Comparison of ENCODE assay signal across 20 mouse cellular contexts in the genomic region with DNA sequence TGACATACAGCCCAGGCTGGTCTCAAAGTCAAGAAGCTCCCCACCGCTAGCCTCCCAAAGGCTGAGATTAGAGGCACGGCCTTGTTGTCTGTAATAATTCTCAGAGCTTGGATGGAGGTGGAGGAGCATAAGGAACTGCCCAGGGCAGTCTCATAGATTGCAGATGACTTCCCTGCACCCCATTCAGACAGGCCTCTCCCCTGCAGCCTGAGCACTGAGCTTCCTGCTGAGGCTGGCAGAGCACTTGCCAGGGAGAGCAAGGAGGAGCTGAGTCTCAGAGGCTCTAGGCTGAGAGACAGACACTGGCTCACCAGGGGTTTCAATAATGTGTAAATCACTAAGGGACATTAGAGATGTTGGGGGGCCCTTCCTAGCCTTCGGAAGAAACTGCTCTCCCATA.
DNase-seq lines count a peak whose midpoint lies in the region; ATAC-seq and TF ChIP-seq lines count a peak whose summit lies in the region.
"Had no signal": no experiment of that assay in that cellular context is flagged by ENCODE, and none has a peak within 500 bp of the region (broad histone marks: within the 10 kb centered on the region; RNA-seq: fewer than 3 reads in every experiment).

No protein-coding gene starts in this region.

- no peaks in the 10 kb centered on the region for H3K27me3 ChIP-seq in forebrain, embryonic 10.5 days (ENCODE audit: poor library complexity, severe bottlenecking)
- H3K27me3 ChIP-seq in forebrain, postnatal 0 days (ENCODE audit: insufficient read depth, low read length) = no peaks in the 10 kb centered on the region
- no peaks in the 10 kb centered on the region for H3K27me3 ChIP-seq in hindbrain, postnatal 0 days (ENCODE audit: insufficient read depth, low read length)
- H3K27me3 ChIP-seq in kidney, embryonic 15.5 days = no peaks in the 10 kb centered on the region

- peak overlapping the region; percentile 51; the same call in 1 of the 2 replicates for H3K27ac ChIP-seq in forebrain, embryonic 10.5 days
- H3K27ac ChIP-seq in forebrain, postnatal 0 days (ENCODE audit: low read depth, low read length) = no peak overlapping the region
- no peak overlapping the region for H3K27ac ChIP-seq in hindbrain, postnatal 0 days
- no peak overlapping the region for H3K27ac ChIP-seq in kidney, embryonic 15.5 days

- H3K4me1 ChIP-seq in forebrain, embryonic 10.5 days = peaks cover 32% of the 10 kb centered on the region
- H3K4me1 ChIP-seq in forebrain, postnatal 0 days (ENCODE audit: insufficient read depth) = no peaks in the 10 kb centered on the region
- 0 out of 2 replicates have a peak, but pooled peaks cover 8% of the 10 kb centered on the region for H3K4me1 ChIP-seq in hindbrain, postnatal 0 days (ENCODE audit: insufficient read depth, low read length)
- no peaks in the 10 kb centered on the region for H3K4me1 ChIP-seq in kidney, embryonic 15.5 days

- no peak overlapping the region for H3K9ac ChIP-seq in forebrain, postnatal 0 days
- H3K9ac ChIP-seq in hindbrain, postnatal 0 days (replicated peaks; ENCODE audit: low read length) = no peak overlapping the region
- no peak overlapping the region for H3K9ac ChIP-seq in kidney, embryonic 15.5 days

- H3K4me2 ChIP-seq in forebrain, postnatal 0 days (ENCODE audit: low read depth) = no peak overlapping the region
- no peak overlapping the region for H3K4me2 ChIP-seq in hindbrain, postnatal 0 days (ENCODE audit: low read depth, low read length)
- H3K4me2 ChIP-seq in kidney, embryonic 15.5 days = no peak overlapping the region
- H3K4me2 ChIP-seq: heart, embryonic 11.5 days had no signal

- DNase-seq in forebrain, embryonic 10.5 days (ENCODE audit: extremely low spot score, low spot score) = no peak
- no peak for DNase-seq in forebrain, postnatal 0 days
- peak; percentile 42 for DNase-seq in brain, embryonic 14.5 days (ENCODE audit: low read depth)
- no peak for DNase-seq in hindbrain, postnatal 0 days (ENCODE audit: low spot score)
- no peak for DNase-seq in natural killer cell, adult 2 months (ENCODE audit: low spot score in 2 of 2)
- no peak for DNase-seq in spleen, postnatal 10 days (ENCODE audit: low spot score in 2 of 2)
- DNase-seq: adrenal gland, postnatal 10 days; cerebellum, adult 2 months; gastrocnemius, postnatal 14 days; layer of hippocampus, postnatal 36 days; left cerebral cortex, postnatal 4 days; lung, adult 18-20 months; lung, postnatal 36 days; right cerebral cortex, adult 18-20 months; thymus, postnatal 14 days had no signal

- WGBS in forebrain, embryonic 10.5 days = 40% methylated on average over 3 of the region's 3 CpGs
- WGBS in forebrain, postnatal 0 days = 58% methylated on average over 3 of the region's 3 CpGs
- WGBS in hindbrain, postnatal 0 days = 31% methylated on average over 3 of the region's 3 CpGs
- WGBS in kidney, embryonic 15.5 days = 61% methylated on average over 3 of the region's 3 CpGs

- no peak overlapping the region for H3K4me3 ChIP-seq in forebrain, embryonic 10.5 days
- no peak overlapping the region for H3K4me3 ChIP-seq in forebrain, postnatal 0 days (ENCODE audit: low read depth, low read length)
- no peak overlapping the region for H3K4me3 ChIP-seq in hindbrain, postnatal 0 days (ENCODE audit: low read length)
- H3K4me3 ChIP-seq in kidney, embryonic 15.5 days (replicated peaks) = no peak overlapping the region
- H3K4me3 ChIP-seq: erythroblast, embryonic 14.5 days had no signal

- no peak for ATAC-seq in forebrain, postnatal 0 days
- peak; percentile 21; the same call in 1 of the 2 replicates for ATAC-seq in hindbrain, postnatal 0 days
- ATAC-seq in monocyte, adult 5-6 weeks (replicated peaks; ENCODE audit: insufficient number of reproducible peaks, low FRiP score, low TSS enrichment, poor library complexity, severe bottlenecking) = peak; percentile 43; the same call in 1 of the 2 replicates
- ATAC-seq in kidney, embryonic 15.5 days (replicated peaks; ENCODE audit: low FRiP score) = no peak
- ATAC-seq: intestine, embryonic 16.5 days had no signal

- H3K9me3 ChIP-seq in forebrain, embryonic 10.5 days = no peaks in the 10 kb centered on the region
- no peaks in the 10 kb centered on the region for H3K9me3 ChIP-seq in forebrain, postnatal 0 days (ENCODE audit: low read length)
- no peaks in the 10 kb centered on the region for H3K9me3 ChIP-seq in hindbrain, postnatal 0 days (ENCODE audit: low read length)
- no peaks in the 10 kb centered on the region for H3K9me3 ChIP-seq in kidney, embryonic 15.5 days (replicated peaks)

- no peaks in the 10 kb centered on the region for H3K36me3 ChIP-seq in forebrain, embryonic 10.5 days (replicated peaks)
- H3K36me3 ChIP-seq in forebrain, postnatal 0 days (ENCODE audit: insufficient read depth) = no peaks in the 10 kb centered on the region
- H3K36me3 ChIP-seq in hindbrain, postnatal 0 days (ENCODE audit: insufficient read depth, low read length) = no peaks in the 10 kb centered on the region
- no peaks in the 10 kb centered on the region for H3K36me3 ChIP-seq in kidney, embryonic 15.5 days

- TF ChIP-seq CTCF in forebrain, postnatal 0 days (IDR thresholded peaks at IDR 0.05; ENCODE audit: low read depth) = no peak
- TF ChIP-seq CTCF in brain, embryonic 14.5 days (IDR thresholded peaks at IDR 0.05; ENCODE audit: borderline replicate concordance, extremely low read depth, insufficient read depth, insufficient read length) = no peak
- no peak for TF ChIP-seq CTCF in hindbrain, postnatal 0 days (IDR thresholded peaks at IDR 0.05; ENCODE audit: low read depth)

- no peak for TF ChIP-seq POLR2A in brain, embryonic 14.5 days (IDR thresholded peaks at IDR 0.05; ENCODE audit: borderline replicate concordance, extremely low read depth, insufficient read depth, insufficient read length, poor library complexity, severe bottlenecking)

Comparison
In these comparisons a context has a peak if more than half of its experiments do, and no peak if none do; other contexts are left out.
1. ATAC-seq: peak in hindbrain, postnatal 0 days (single experiment) and monocyte, adult 5-6 weeks (single experiment); none in forebrain, postnatal 0 days (single experiment) and kidney, embryonic 15.5 days (single experiment).